Mouse (Mus musculus): ENCODE measurements around the gene Atp1b1. TPM values are rescaled to one million over a fixed set of nuclear protein-coding genes. Genes with fewer than 3 reads are reported as not detected.

Atp1b1 gene
- polyA plus RNA-seq, 1 experiment from 2014 or later, result 428 TPM

DNA sequence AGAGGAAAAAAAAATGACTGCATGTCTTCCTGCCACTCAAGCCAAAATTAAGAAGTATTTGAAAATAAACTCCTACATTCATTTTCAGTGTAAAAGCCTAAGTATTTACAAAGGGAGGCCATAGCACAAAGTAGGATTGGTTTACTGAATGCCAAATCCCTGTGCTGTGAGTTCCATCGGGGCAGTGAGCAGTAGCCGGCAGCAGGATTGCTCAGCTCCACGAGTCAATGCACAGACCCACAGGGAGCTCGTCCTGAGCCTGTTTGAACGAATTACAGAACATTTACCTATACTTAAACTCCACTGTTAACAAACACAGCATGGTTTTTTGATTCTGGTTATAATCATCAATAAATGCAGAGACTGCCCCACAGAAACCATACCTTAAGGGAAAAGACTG lies 25.5 kb downstream of the Atp1b1 start:
- ATAC-seq (ENCODE audit: low FRiP score), result no peak
- H3K27ac ChIP-seq (replicated peaks), result no peak overlapping the region
- H3K9ac ChIP-seq (replicated peaks), result no peak overlapping the region
- no peak overlapping the region for H3K4me2 ChIP-seq
- no peaks in the 10 kb centered on the region for H3K27me3 ChIP-seq (replicated peaks)
- peaks cover 14% of the 10 kb centered on the region for H3K36me3 ChIP-seq
- 0 out of 2 replicates have a peak, but pooled peaks cover 2% of the 10 kb centered on the region for H3K4me1 ChIP-seq
- no peak overlapping the region for H3K4me3 ChIP-seq (replicated peaks)
- 84% methylated on average over 5 of the region's 5 CpGs for WGBS
- H3K9me3 ChIP-seq (replicated peaks), result no peaks in the 10 kb centered on the region

DNA sequence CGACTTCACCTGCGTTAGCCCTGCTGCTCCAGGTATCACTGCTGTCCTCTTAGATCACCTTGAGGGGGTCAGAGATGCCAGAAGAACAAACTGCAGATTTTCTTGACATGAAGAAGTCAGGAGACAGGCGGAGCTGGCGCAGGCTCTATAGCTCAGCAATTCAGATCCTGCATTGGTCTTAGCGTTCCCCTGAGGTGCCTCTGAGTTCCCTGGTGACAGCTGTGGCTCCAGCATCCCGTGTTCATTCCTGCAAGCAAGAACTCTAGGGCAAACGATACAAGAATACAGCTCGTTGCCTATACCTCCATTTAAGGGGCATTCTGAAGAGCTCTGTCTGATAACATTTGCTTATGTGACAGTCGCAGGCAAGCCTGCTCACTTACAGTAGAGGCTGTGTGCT lies 29.5 kb downstream of the Atp1b1 start:
- Histone ChIP-seq H3K36me3 (no peaks in the 10 kb centered on the region), H3K9ac (replicated peaks) (no peak overlapping the region), H3K4me3 (replicated peaks) (no peak overlapping the region), H3K4me2 (no peak overlapping the region), H3K9me3 (replicated peaks) (no peaks in the 10 kb centered on the region), H3K4me1 (no peaks in the 10 kb centered on the region), H3K27me3 (replicated peaks) (no peaks in the 10 kb centered on the region), H3K27ac (replicated peaks) (no peak overlapping the region)
- 93% methylated on average over 9 of the region's 9 CpGs for WGBS
- no peak for ATAC-seq (ENCODE audit: low FRiP score)

DNA sequence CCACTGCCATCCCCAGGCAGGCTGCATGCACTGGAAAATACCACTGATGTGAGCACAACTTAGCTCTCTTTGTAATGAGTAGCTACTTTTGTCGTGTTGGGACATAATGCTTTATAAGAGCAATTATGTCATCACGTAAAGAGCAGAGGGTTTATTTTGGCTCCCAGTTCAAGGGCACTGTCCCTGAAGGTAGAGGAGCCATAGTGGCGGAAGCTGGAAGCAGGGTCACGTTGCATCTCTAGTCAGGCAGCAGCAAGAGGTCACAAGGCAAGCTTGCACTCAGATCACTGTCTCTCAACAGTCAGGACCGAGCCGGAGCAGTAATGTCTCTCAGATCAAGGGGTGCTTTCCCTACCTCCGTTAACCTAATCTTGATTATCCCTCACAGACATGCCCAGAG lies 30.4 kb downstream of the Atp1b1 start:
- Histone ChIP-seq H3K27me3 (replicated peaks) (no peaks in the 10 kb centered on the region), H3K4me3 (replicated peaks) (no peak overlapping the region), H3K9ac (replicated peaks) (no peak overlapping the region), H3K4me1 (no peaks in the 10 kb centered on the region), H3K4me2 (no peak overlapping the region), H3K9me3 (replicated peaks) (no peaks in the 10 kb centered on the region), H3K36me3 (no peaks in the 10 kb centered on the region), H3K27ac (replicated peaks) (no peak overlapping the region)
- no peak for ATAC-seq (ENCODE audit: low FRiP score)
- WGBS, result 85% methylated on average over 7 of the region's 7 CpGs

DNA sequence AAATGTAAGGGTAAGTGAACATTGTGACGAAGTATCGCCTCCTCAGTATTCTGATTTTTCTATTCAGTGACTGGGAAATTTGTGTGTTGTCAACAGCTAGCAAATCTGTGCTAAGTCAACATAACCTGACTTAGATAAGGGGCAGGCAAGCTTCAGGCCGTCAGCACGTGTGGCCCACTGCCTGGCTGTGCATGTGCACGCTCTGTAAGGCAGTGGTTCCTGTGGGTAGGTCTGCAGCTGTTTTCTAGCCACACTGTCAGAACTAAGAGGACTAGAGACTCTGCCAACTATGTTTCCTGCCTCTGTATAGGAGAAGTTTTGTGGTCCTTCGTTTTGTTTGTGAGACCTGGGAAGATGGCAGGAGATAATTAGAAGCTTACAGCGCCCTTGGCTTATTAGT lies 31.9 kb downstream of the Atp1b1 start:
- H3K4me3 ChIP-seq (replicated peaks), result no peak overlapping the region
- H3K4me1 ChIP-seq, result no peaks in the 10 kb centered on the region
- no peaks in the 10 kb centered on the region for H3K9me3 ChIP-seq (replicated peaks)
- no peak overlapping the region for H3K27ac ChIP-seq (replicated peaks)
- no peak overlapping the region for H3K9ac ChIP-seq (replicated peaks)
- no peak overlapping the region for H3K4me2 ChIP-seq
- no peaks in the 10 kb centered on the region for H3K36me3 ChIP-seq
- no peak for ATAC-seq (ENCODE audit: low FRiP score)
- H3K27me3 ChIP-seq (replicated peaks), result no peaks in the 10 kb centered on the region
- WGBS, result 87% methylated on average over 7 of the region's 7 CpGs

DNA sequence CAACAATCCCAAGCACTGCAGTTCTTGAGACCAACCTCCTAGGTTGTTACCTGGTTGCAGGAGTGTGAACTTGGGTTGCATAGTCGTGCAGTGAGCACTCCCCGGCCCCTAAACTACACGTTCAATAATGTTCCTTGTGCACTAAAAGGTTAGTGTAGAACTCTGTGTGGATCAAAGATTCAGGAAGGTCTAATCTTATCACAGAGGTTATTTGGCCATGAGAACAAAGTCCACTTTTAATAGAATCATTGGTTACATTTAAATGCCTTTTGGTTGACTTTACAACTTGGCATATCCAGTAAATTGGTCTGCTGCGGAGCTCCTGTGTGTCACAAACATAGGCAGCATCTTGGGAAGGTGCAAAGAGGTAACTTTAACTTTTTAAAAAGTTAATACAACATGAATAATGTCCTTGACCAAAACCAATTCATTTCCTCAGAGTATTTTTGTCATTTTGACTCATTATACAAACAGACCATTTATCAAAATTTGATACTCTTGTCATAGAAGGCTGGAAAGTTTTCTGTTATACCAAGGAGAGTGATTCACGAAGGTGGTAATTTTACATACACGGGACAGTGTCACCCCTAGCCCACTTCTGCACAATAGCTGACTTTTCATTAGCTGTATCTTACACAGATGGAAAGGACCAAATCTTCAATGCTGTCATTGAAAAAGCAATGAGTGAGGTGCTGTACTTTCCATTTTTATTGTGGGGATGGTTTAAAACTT lies 37.4 kb downstream of the Atp1b1 start:
- no peak overlapping the region for H3K4me2 ChIP-seq
- H3K27me3 ChIP-seq (replicated peaks), result no peaks in the 10 kb centered on the region
- H3K9me3 ChIP-seq (replicated peaks), result no peaks in the 10 kb centered on the region
- WGBS, result 89% methylated on average over 6 of the region's 6 CpGs
- ATAC-seq (ENCODE audit: low FRiP score), result no peak
- no peak overlapping the region for H3K9ac ChIP-seq (replicated peaks)
- no peak overlapping the region for H3K27ac ChIP-seq (replicated peaks)
- H3K4me1 ChIP-seq, result no peaks in the 10 kb centered on the region
- H3K4me3 ChIP-seq (replicated peaks), result no peak overlapping the region
- no peaks in the 10 kb centered on the region for H3K36me3 ChIP-seq

DNA sequence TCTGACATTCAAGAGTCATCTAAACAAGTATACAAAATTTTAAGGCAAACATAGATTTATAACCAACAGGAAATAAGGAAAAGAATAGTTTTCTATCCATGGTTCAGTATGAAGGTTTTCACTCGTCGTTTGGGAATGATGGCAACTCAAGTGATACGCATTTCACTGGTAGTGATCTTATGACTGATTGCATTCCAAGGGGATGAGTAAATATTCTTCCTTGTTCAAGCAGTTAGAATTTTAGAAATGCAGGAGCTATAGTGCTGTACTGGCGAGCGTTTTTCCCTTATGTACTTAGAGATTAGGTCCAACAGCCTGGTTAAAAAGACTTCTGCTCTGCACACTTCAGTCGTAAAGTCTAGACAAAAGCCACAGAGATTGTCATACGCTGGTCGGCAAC lies 38.8 kb downstream of the Atp1b1 start:
- WGBS, result 69% methylated on average over 8 of the region's 8 CpGs
- H3K4me1 ChIP-seq, result no peaks in the 10 kb centered on the region
- H3K27me3 ChIP-seq (replicated peaks), result no peaks in the 10 kb centered on the region
- no peak overlapping the region for H3K9ac ChIP-seq (replicated peaks)
- H3K27ac ChIP-seq (replicated peaks), result no peak overlapping the region
- no peak overlapping the region for H3K4me3 ChIP-seq (replicated peaks)
- no peaks in the 10 kb centered on the region for H3K9me3 ChIP-seq (replicated peaks)
- no peak overlapping the region for H3K4me2 ChIP-seq
- no peak for ATAC-seq (ENCODE audit: low FRiP score)
- no peaks in the 10 kb centered on the region for H3K36me3 ChIP-seq

DNA sequence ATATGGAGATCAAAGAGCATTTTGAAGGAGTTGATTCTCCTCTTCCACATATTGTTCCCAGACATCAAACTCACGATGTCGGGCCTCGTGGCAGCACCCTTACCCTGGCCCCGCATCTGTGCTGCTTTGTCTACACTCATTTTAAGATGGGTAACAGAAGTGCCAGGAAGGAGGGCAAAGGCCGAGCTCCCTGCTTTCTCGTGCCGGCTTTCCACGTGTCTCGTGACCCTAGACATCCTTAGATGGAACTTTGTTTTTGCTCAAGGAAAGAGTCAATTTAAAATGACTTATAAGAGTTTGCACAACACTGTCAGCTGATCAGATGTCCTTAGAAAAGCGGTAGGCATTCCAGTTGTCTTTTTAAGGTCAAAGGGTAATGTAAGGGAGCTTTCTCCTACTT lies 39.8 kb downstream of the Atp1b1 start:
- no peaks in the 10 kb centered on the region for H3K9me3 ChIP-seq (replicated peaks)
- no peak overlapping the region for H3K27ac ChIP-seq (replicated peaks)
- H3K4me2 ChIP-seq, result no peak overlapping the region
- no peak for ATAC-seq (ENCODE audit: low FRiP score)
- H3K4me1 ChIP-seq, result no peaks in the 10 kb centered on the region
- H3K27me3 ChIP-seq (replicated peaks), result no peaks in the 10 kb centered on the region
- no peak overlapping the region for H3K9ac ChIP-seq (replicated peaks)
- no peak overlapping the region for H3K4me3 ChIP-seq (replicated peaks)
- 86% methylated on average over 10 of the region's 10 CpGs for WGBS
- no peaks in the 10 kb centered on the region for H3K36me3 ChIP-seq

DNA sequence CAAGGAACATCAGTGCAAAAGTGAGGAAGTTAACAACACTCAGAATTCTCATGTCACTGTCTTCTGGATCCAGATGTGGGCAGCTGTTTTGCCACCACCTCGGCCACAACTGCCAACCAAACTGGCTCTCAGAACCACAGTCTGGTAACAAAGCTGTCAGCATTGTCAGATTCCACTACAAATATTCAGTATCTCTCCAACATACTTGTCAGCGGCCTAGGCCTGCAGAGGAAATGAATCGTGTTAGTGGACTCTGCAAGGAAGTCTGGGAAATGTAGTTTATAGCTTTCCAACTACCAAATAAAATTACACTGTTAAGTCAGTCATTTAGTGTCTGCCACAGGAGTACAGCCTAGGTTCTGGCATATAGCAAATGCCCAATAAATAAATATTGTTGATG lies 40.6 kb downstream of the Atp1b1 start:
- no peaks in the 10 kb centered on the region for H3K4me1 ChIP-seq
- no peak for ATAC-seq (ENCODE audit: low FRiP score)
- H3K4me3 ChIP-seq (replicated peaks), result no peak overlapping the region
- WGBS, result 76% methylated on average over 3 of the region's 3 CpGs
- H3K36me3 ChIP-seq, result no peaks in the 10 kb centered on the region
- H3K9me3 ChIP-seq (replicated peaks), result no peaks in the 10 kb centered on the region
- no peaks in the 10 kb centered on the region for H3K27me3 ChIP-seq (replicated peaks)
- H3K4me2 ChIP-seq, result no peak overlapping the region
- H3K27ac ChIP-seq (replicated peaks), result no peak overlapping the region
- H3K9ac ChIP-seq (replicated peaks), result no peak overlapping the region

DNA sequence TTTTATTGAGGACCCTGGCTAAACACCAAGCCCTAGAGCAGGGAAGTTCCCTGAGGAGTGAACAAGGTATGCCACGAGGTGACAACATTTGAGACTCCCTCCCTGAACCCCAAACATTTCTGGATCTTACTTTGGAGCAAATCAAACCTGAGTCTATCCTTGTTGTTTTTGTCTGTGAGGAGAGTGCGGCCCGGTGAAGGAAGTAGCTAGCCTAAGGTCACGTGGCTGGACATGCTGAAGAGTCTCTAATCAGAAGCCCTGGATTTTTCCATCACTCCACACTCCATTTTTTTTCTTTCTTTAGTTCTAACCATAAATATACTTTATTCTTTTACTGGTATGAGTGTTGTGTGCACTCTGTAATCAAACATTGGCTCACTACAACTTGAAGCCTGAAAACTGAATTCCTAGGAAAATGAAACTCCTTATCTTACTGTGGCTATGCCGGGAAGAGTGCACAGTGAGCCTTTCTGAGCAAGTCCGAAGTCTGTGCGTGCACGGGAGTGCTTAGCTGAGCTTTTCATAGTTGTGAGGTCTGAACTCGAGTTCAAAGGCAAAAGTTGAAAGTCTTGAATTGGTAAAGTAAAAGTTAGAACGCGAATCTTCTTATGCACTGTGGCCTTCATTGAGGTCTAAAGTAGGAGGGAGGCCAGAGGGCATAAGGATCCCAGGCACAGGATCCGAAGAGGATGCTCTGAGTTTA lies 41.3 kb downstream of the Atp1b1 start:
- Histone ChIP-seq H3K4me1 (no peaks in the 10 kb centered on the region), H3K27me3 (replicated peaks) (no peaks in the 10 kb centered on the region), H3K4me2 (no peak overlapping the region), H3K9ac (replicated peaks) (no peak overlapping the region), H3K27ac (replicated peaks) (no peak overlapping the region), H3K36me3 (no peaks in the 10 kb centered on the region), H3K9me3 (replicated peaks) (no peaks in the 10 kb centered on the region), H3K4me3 (replicated peaks) (no peak overlapping the region)
- 91% methylated on average over 12 of the region's 12 CpGs for WGBS
- ATAC-seq (ENCODE audit: low FRiP score), result no peak

DNA sequence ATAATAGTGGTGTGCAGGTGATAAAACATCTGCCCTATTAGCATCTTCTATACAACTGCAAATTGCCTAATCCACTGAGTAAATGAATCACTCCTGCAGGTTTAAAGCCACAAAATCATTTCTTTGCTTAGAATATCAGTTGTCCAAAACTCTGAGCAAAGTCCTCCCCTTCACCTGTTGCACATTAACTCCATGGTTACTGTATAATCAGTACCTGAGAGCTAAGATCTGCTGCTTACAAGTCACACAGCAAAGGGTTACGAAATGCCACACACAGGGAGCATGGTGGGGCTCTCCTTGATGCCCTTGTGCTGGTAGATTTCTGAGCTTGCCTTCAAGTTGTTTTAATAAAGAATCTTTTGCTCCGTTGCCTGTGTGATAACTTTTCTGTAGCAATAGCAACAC lies 42.8 kb downstream of the Atp1b1 start:
- H3K36me3 ChIP-seq, result no peaks in the 10 kb centered on the region
- H3K4me3 ChIP-seq (replicated peaks), result no peak overlapping the region
- no peak for ATAC-seq (ENCODE audit: low FRiP score)
- H3K27me3 ChIP-seq (replicated peaks), result no peaks in the 10 kb centered on the region
- H3K27ac ChIP-seq (replicated peaks), result no peak overlapping the region
- no peak overlapping the region for H3K9ac ChIP-seq (replicated peaks)
- H3K4me2 ChIP-seq, result no peak overlapping the region
- WGBS, result 91% methylated on average over 2 of the region's 2 CpGs
- no peaks in the 10 kb centered on the region for H3K4me1 ChIP-seq
- H3K9me3 ChIP-seq (replicated peaks), result no peaks in the 10 kb centered on the region

DNA sequence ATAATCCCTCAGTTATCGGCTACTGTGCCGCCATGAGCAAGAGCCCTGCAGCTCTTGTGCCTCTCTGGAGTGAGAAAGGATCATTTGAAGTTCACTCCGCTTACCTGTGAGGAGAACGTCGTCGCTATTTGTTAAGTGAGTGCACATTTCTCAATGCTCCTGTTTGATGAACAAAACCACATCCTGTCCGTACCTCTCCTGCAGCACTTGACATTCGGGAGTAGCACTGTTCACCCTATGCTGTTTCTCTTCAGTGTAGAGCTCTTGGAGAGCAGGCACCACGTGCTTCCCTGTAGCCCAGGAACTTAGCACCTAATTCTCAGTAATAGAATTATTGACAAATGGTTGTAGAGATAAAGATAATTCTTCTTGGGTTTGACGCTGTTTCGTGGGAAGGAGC lies 44.5 kb downstream of the Atp1b1 start:
- no peak overlapping the region for H3K9ac ChIP-seq (replicated peaks)
- H3K27ac ChIP-seq (replicated peaks), result no peak overlapping the region
- no peaks in the 10 kb centered on the region for H3K9me3 ChIP-seq (replicated peaks)
- WGBS, result 92% methylated on average over 11 of the region's 11 CpGs
- no peak for ATAC-seq (ENCODE audit: low FRiP score)
- H3K4me3 ChIP-seq (replicated peaks), result no peak overlapping the region
- H3K36me3 ChIP-seq, result no peaks in the 10 kb centered on the region
- H3K4me1 ChIP-seq, result 0 out of 2 replicates have a peak, but pooled peaks cover 2% of the 10 kb centered on the region
- H3K4me2 ChIP-seq, result no peak overlapping the region
- H3K27me3 ChIP-seq (replicated peaks), result no peaks in the 10 kb centered on the region

DNA sequence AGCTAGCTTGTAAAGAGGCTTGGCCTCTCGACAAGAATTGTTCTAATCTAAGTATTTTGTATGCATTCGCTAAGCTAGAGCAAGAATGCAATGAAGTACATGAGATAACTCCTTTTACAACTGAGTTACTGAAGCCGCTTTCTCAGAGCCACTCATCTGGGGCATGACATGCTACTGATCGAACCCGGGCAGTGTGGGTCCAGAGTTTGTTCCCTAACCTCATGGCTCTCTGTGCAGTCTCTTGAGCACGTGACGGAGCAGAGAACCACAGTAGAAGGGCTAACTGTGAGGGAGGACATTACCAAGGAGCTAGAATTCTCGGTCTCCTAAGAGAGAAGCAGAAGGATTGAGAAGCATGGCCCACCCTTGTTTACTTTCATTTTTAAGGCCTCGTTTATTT lies 45.2 kb downstream of the Atp1b1 start:
- Histone ChIP-seq H3K4me2 (no peak overlapping the region), H3K4me1 (0 out of 2 replicates have a peak, but pooled peaks cover 4% of the 10 kb centered on the region), H3K4me3 (replicated peaks) (no peak overlapping the region), H3K27ac (replicated peaks) (no peak overlapping the region), H3K9ac (replicated peaks) (no peak overlapping the region), H3K27me3 (replicated peaks) (no peaks in the 10 kb centered on the region), H3K9me3 (replicated peaks) (no peaks in the 10 kb centered on the region), H3K36me3 (no peaks in the 10 kb centered on the region)
- 97% methylated on average over 9 of the region's 9 CpGs for WGBS
- no peak for ATAC-seq (ENCODE audit: low FRiP score)
